Mouse (Mus musculus) MEL (cell line): ENCODE measurements at regions not wholly inside any gene's neighbourhood (a gene's known extent, or its start where the extent isn't known, plus 50 kb on each side); places are given as distances from the start of the nearest gene placed in this dataset.

Experiments
- DNase-seq: peaks from one replicate; pipeline ENCODE4 v3.0.0; 2011; ENCODE audit warnings: low read depth, low spot score
- H3K27ac ChIP-seq: 2 replicates; pipeline ENCODE4 v1.5.1; 2012; ENCODE audit warnings: low read depth, mild to moderate bottlenecking, control low read depth, low read length, moderate library complexity; ENCODE audit not compliant: control insufficient read depth
- H3K27me3 ChIP-seq, 2 experiments: fragments of 150-350 bp in 1 of 2; sonication (generic) in 1 of 2; 2 replicates each; pipeline ENCODE4 v1.6.1; 2012; ENCODE audit warnings: low read length in 2 of 2, mild to moderate bottlenecking in 2 of 2, improper control_type of control experiment in 1 of 2, moderate library complexity in 1 of 2; ENCODE audit not compliant: insufficient read depth in 2 of 2, control insufficient read depth in 1 of 2
- H3K36me3 ChIP-seq, 2 experiments: 2 replicates each; pipeline ENCODE4 v1.6.1; 2012 to 2014; ENCODE audit warnings: low read length in 2 of 2, improper control_type of control experiment in 1 of 2, inconsistent platforms in 1 of 2, mild to moderate bottlenecking in 1 of 2; ENCODE audit not compliant: insufficient read depth in 2 of 2, control insufficient read depth in 1 of 2
- H3K4me1 ChIP-seq, 2 experiments: fragments of 150-350 bp in 1 of 2; sonication (generic) in 1 of 2; 2 replicates each; pipeline ENCODE4 v1.6.1; 2012; ENCODE audit warnings: low read length in 2 of 2, improper control_type of control experiment in 1 of 2, mild to moderate bottlenecking in 1 of 2; ENCODE audit not compliant: insufficient read depth in 2 of 2, control insufficient read depth in 1 of 2
- H3K4me3 ChIP-seq, 2 experiments: fragments of 150-350 bp in 1 of 2; sonication (generic) in 1 of 2; 2 replicates each; pipeline ENCODE4 v1.5.1; 2012; ENCODE audit warnings: low read depth in 2 of 2, low read length in 2 of 2, mild to moderate bottlenecking in 2 of 2, moderate library complexity in 2 of 2, control low read depth in 1 of 2, improper control_type of control experiment in 1 of 2; ENCODE audit not compliant: control insufficient read depth in 1 of 2, insufficient read depth in 1 of 2
- H3K79me2 ChIP-seq: 2 replicates; pipeline ENCODE4 v1.6.1; 2012; ENCODE audit warnings: mild to moderate bottlenecking, low read length, moderate library complexity; ENCODE audit not compliant: control insufficient read depth, poor library complexity, insufficient read depth
- H3K9ac ChIP-seq: 2 replicates; pipeline ENCODE4 v1.6.1; 2012; ENCODE audit warnings: low read depth, mild to moderate bottlenecking, control low read depth, low read length, moderate library complexity; ENCODE audit not compliant: control insufficient read depth, poor library complexity, severe bottlenecking
- H3K9me3 ChIP-seq: fragments of 150-350 bp; sonication (generic); replicated peaks from 2 replicates; pipeline ENCODE4 v1.6.1; 2012; ENCODE audit warnings: mild to moderate bottlenecking, low read length, improper control_type of control experiment, moderate library complexity; ENCODE audit not compliant: insufficient read depth
- BHLHE40 ChIP-seq: IDR thresholded peaks from 2 replicates; pipeline ENCODE4 v1.6.1; 2012; ENCODE audit warnings: low read depth, mild to moderate bottlenecking, inconsistent platforms, low read length, improper control_type of control experiment, borderline replicate concordance
- CHD2 ChIP-seq: IDR thresholded peaks from 2 replicates; pipeline ENCODE4 v1.6.1; 2011; ENCODE audit warnings: low read length, improper control_type of control experiment
- ELF1 ChIP-seq: IDR thresholded peaks from 2 replicates; pipeline ENCODE4 v1.6.1; 2014; ENCODE audit warnings: low read depth, mild to moderate bottlenecking, inconsistent platforms, low read length, improper control_type of control experiment, moderate library complexity
- GABPA ChIP-seq: IDR thresholded peaks from 2 replicates; pipeline ENCODE4 v1.6.1; 2012; ENCODE audit warnings: low read depth, mild to moderate bottlenecking, inconsistent platforms, low read length, improper control_type of control experiment, moderate library complexity
- HCFC1 ChIP-seq: IDR thresholded peaks from 2 replicates; pipeline ENCODE4 v1.6.1; 2012; ENCODE audit warnings: low read depth, mild to moderate bottlenecking, inconsistent platforms, low read length, improper control_type of control experiment, moderate library complexity
- JUND ChIP-seq: IDR thresholded peaks from 2 replicates; pipeline ENCODE4 v1.6.1; 2011; ENCODE audit warnings: low read depth, mild to moderate bottlenecking, improper control_type of control experiment, low read length
- MAFK ChIP-seq: IDR thresholded peaks from 2 replicates; pipeline ENCODE4 v1.6.1; 2011; ENCODE audit warnings: low read depth, mild to moderate bottlenecking, low read length, improper control_type of control experiment, borderline replicate concordance
- MXI1 ChIP-seq: IDR thresholded peaks from 2 replicates; pipeline ENCODE4 v1.6.1; 2011; ENCODE audit warnings: mild to moderate bottlenecking, low read depth, low read length, improper control_type of control experiment
- MYC ChIP-seq: IDR thresholded peaks from 2 replicates; pipeline ENCODE4 v1.6.1; 2011; ENCODE audit warnings: low read depth, mild to moderate bottlenecking, low read length, improper control_type of control experiment, moderate library complexity
- NELFE ChIP-seq: IDR thresholded peaks from 2 replicates; pipeline ENCODE4 v1.6.1; 2011; ENCODE audit warnings: low read depth, low read length, improper control_type of control experiment
- POLR2A ChIP-seq, 2 experiments: IDR thresholded peaks; 2 replicates each; pipeline ENCODE4 v1.6.1; 2011 to 2012; ENCODE audit warnings: low read length in 2 of 2, mild to moderate bottlenecking in 2 of 2, control low read depth in 1 of 2, improper control_type of control experiment in 1 of 2, low read depth in 1 of 2, moderate library complexity in 1 of 2; ENCODE audit not compliant: control insufficient read depth in 1 of 2, insufficient read depth in 1 of 2, poor library complexity in 1 of 2
- POLR2AphosphoS5 ChIP-seq: IDR thresholded peaks from 2 replicates; pipeline ENCODE4 v1.6.1; 2012; ENCODE audit warnings: low read depth, borderline replicate concordance, mild to moderate bottlenecking, inconsistent platforms, low read length, moderate library complexity, mixed read lengths
- RAD21 ChIP-seq: IDR thresholded peaks from 2 replicates; pipeline ENCODE4 v1.6.1; 2011; ENCODE audit warnings: mild to moderate bottlenecking, low read depth, low read length, improper control_type of control experiment
- SMC3 ChIP-seq: IDR thresholded peaks from 2 replicates; pipeline ENCODE4 v1.6.1; 2011; ENCODE audit warnings: low read depth, low read length, improper control_type of control experiment
- ZC3H11A ChIP-seq: IDR thresholded peaks from 2 replicates; pipeline ENCODE4 v1.6.1; 2012; ENCODE audit warnings: low read depth, mild to moderate bottlenecking, inconsistent platforms, low read length, improper control_type of control experiment

DNA sequence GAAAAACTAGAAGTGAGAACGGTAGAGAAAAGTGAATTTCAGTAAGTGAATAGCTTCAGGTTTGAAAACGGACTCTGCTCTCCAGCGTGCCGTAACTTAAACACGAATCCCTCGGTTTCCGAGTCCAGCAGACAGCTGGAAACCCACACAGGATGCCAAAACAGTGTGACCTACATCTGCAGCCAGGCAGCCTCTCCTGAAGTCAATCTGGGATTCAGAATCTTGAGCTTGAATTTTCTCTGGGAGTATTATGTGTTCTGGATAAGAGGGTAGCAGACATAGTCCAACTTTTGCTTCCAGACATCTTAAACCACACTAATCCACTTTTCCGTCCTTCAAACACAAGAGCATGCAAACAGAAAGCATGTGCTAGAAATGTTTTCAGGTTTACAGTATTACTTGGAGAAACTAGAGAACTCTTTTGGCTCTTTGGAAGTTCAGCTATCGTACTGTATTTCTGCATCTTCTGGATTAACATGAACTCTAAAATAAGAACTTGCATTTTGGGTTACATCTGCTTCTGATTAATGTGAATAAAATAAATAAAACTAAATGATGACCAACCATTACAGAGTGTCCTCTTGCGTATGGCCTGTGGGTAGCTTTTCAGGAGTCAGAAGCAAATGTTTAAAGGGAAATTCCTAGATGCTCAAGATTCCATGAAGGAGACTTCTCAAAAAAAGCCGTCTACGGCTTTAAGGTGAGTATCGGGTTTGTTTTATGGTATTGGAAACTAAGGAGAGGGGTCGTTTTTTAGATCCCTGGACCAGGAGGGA lies 89.4 kb upstream of the Spats2l start:
- DNase-seq, result no peak
- H3K79me2 ChIP-seq, result no peaks in the 10 kb centered on the region
- H3K9ac ChIP-seq, result no peak overlapping the region
- TF ChIP-seq HCFC1 (no peak), JUND (no peak), POLR2AphosphoS5 (no peak), MXI1 (no peak), MYC (no peak)
- no peak overlapping the region for H3K4me3 ChIP-seq
- no peak overlapping the region for H3K27ac ChIP-seq
- H3K4me1 ChIP-seq, result no peaks in the 10 kb centered on the region
- no peaks in the 10 kb centered on the region for H3K27me3 ChIP-seq
- no peaks in the 10 kb centered on the region for H3K9me3 ChIP-seq
- H3K36me3 ChIP-seq, result no peaks in the 10 kb centered on the region

DNA sequence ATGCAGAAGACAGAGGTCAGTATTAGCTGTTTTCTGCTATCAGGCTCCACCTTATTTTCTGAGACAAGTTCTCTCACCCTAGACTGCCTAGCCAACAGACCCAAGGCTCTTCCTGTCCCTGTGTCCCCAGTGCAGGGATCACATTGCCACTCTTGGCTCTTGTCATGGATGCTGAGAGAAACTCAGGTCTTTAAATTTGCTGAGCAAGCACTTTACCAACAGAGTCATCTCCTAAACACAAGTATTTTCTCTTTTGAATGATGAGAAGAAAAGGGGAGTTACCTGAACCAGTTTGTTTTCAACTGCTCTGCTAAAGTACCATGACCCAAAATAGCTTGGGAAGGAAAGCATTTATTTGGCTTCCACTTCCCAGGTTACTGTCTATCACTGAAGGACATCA lies 84.7 kb upstream of the Spats2l start:
- Histone ChIP-seq H3K9me3 (no peaks in the 10 kb centered on the region), H3K4me1 (no peaks in the 10 kb centered on the region), H3K36me3 (no peaks in the 10 kb centered on the region), H3K4me3 (no peak overlapping the region), H3K79me2 (no peaks in the 10 kb centered on the region), H3K27ac (no peak overlapping the region), H3K9ac (no peak overlapping the region), H3K27me3 (no peaks in the 10 kb centered on the region)
- no peak for DNase-seq
- TF ChIP-seq SMC3 (no peak), MYC (no peak), MAFK (0 out of 2 replicates have a peak, but pooled peaks have one; percentile 23), POLR2A (IDR thresholded peaks at IDR 0.05; ENCODE audit: control insufficient read depth in 1 of 2, insufficient read depth in 1 of 2, low read depth in 1 of 2, low read length in 2 of 2, poor library complexity in 1 of 2) (no peak)

DNA sequence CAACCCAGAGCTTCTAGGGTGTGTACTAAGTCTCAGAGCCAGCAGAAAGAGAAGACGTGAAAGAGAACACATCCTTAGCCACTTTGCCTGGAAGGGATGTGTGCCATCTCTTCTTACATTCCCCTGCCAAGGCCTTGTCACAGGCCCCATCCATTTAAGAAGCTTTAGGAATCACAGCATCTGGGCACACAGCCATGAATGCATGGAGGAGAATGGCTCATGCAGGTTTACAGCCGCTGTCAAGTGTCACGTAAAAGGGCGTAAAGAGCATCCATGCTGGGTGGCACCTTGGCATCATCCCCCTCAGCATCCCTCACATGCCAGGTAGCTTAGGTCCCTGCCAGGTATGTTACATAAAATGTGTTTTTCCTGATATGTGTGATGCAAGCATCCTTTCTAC lies 66.1 kb upstream of the Spats2l start:
- no peaks in the 10 kb centered on the region for H3K9me3 ChIP-seq
- DNase-seq, result no peak
- TF ChIP-seq ZC3H11A, result no peak
- no peak for TF ChIP-seq JUND
- TF ChIP-seq HCFC1, result no peak
- no peak for TF ChIP-seq GABPA
- TF ChIP-seq NELFE, result no peak
- no peak for TF ChIP-seq BHLHE40
- TF ChIP-seq ELF1, result no peak
- no peak for TF ChIP-seq RAD21
- no peak for TF ChIP-seq CHD2
- TF ChIP-seq, all 39 proteins: peak for 0
- Histone ChIP-seq H3K79me2 (no peaks in the 10 kb centered on the region), H3K4me3 (no peak overlapping the region), H3K36me3 (no peaks in the 10 kb centered on the region), H3K9ac (no peak overlapping the region), H3K27ac (no peak overlapping the region), H3K4me1 (no peaks in the 10 kb centered on the region), H3K27me3 (no peaks in the 10 kb centered on the region; a peak in 1 of 4 replicates)
